8 mouse cellular contexts compared by ENCODE assay signal in the genomic region with DNA sequence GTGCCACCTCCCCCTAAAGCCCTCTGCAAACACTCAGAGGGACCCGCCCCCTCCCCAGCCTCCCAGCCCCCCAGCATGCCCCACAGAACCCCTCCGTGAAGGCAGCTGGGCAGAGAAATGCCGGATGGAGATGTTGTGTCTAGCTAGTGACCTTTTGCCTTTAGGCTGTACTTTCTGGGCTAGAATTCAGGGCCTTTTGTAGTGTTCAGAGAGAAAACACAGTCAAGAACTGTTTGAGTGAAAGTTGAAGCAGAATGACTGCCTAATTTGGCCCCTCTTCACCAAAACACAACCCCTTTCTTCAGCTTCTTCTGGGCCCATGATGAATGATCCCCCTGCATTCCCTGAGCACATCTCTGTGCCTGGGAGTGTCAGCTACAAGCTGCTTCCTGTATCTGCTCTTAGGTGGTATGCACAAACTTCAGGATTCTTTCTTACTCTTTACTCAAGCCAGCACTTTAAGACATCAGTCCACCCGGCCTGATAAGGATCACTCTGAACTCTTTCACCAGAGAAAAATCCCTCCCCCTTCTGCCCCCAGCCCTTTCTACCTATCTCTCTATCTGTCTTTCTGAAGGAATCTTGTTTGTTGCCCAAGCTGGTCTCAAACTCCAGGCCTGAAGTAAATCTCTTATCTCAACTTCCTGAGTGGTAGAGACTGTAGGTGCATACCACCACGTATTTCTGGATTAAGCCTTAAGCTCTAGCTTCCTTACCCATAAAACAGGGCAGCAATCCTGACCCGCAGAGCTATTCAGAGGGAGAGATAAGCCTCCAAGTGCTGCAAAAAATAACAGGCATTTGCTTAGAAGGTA. TPM values are rescaled to one million over a fixed set of nuclear protein-coding genes. Genes with fewer than 3 reads are reported as not detected.
DNase-seq lines count a peak whose midpoint lies in the region; ATAC-seq lines count a peak whose summit lies in the region.

No protein-coding gene starts in this region.

- ATAC-seq in kidney, embryonic 16.5 days (ENCODE audit: low FRiP score, low TSS enrichment), result peak; percentile 29; the same call in 1 of the 2 replicates
- ATAC-seq in intestine, embryonic 14.5 days (replicated peaks; ENCODE audit: low FRiP score, low TSS enrichment, low read depth), result no peak
- no peak for ATAC-seq in monocyte, adult 5-6 weeks (replicated peaks; ENCODE audit: insufficient number of reproducible peaks, low FRiP score, low TSS enrichment, poor library complexity, severe bottlenecking)

- no peaks in the 10 kb centered on the region for H3K9me3 ChIP-seq in kidney, embryonic 16.5 days (ENCODE audit: low read length)
- no peaks in the 10 kb centered on the region for H3K9me3 ChIP-seq in intestine, embryonic 14.5 days (ENCODE audit: control insufficient read depth, low read length)

- no peaks in the 10 kb centered on the region for H3K36me3 ChIP-seq in kidney, embryonic 16.5 days (ENCODE audit: insufficient read depth, low read length)
- no peaks in the 10 kb centered on the region for H3K36me3 ChIP-seq in intestine, embryonic 14.5 days (ENCODE audit: control insufficient read depth, insufficient read depth, low read length)

- H3K9ac ChIP-seq in kidney, embryonic 16.5 days (replicated peaks; ENCODE audit: low read length), result peak overlapping the region; percentile 37
- peak overlapping the region; percentile 17 for H3K9ac ChIP-seq in intestine, embryonic 14.5 days (ENCODE audit: low read length)

- H3K4me2 ChIP-seq in kidney, embryonic 16.5 days (replicated peaks; ENCODE audit: low read depth, low read length), result no peak overlapping the region
- peak overlapping the region; percentile 15; the same call in 1 of the 2 replicates for H3K4me2 ChIP-seq in intestine, embryonic 14.5 days (ENCODE audit: low read length)

- no peaks in the 10 kb centered on the region for H3K27me3 ChIP-seq in kidney, embryonic 16.5 days (ENCODE audit: insufficient read depth, low read length)
- no peaks in the 10 kb centered on the region for H3K27me3 ChIP-seq in intestine, embryonic 14.5 days (replicated peaks; ENCODE audit: control insufficient read depth, insufficient read depth, low read length)

- H3K4me1 ChIP-seq in kidney, embryonic 16.5 days (ENCODE audit: insufficient read depth, low read length), result peaks cover 63% of the 10 kb centered on the region
- peaks cover 68% of the 10 kb centered on the region for H3K4me1 ChIP-seq in intestine, embryonic 14.5 days (replicated peaks; ENCODE audit: control insufficient read depth, insufficient read depth, low read length)

- no peak for DNase-seq in kidney, adult 11 months
- DNase-seq in embryo, embryonic 11 days, result peak; percentile 80
- DNase-seq in intestine, embryonic 14.5 days (ENCODE audit: low spot score), result no peak
- DNase-seq in mesoderm, embryonic 11.5 days (ENCODE audit: low read depth, low spot score), result peak; percentile 58
- DNase-seq in cerebellum, adult 11 months, result no peak
- DNase-seq in adrenal gland, postnatal 14 days, result no peak

- 11% methylated on average over 6 of the region's 6 CpGs for WGBS in kidney, embryonic 16.5 days
- WGBS in intestine, embryonic 14.5 days, result 7% methylated on average over 6 of the region's 6 CpGs

- H3K4me3 ChIP-seq in kidney, embryonic 16.5 days (ENCODE audit: low read length), result no peak overlapping the region
- no peak overlapping the region for H3K4me3 ChIP-seq in intestine, embryonic 14.5 days (ENCODE audit: low read depth, low read length)

- peak overlapping the region; percentile 87 for H3K27ac ChIP-seq in kidney, embryonic 16.5 days (ENCODE audit: low read length)
- H3K27ac ChIP-seq in intestine, embryonic 14.5 days (ENCODE audit: low read depth), result peak overlapping the region; percentile 93

RNA-seq across cellular contexts. Expression of gene Fignl1, which starts 23.4 kb away (rescaled TPM):
- polyA plus RNA-seq in kidney, embryonic 16.5 days (2015; fragmentation: Nextera tagmentation; extraction: Ambion mirVana), result 66.9 and 69.5 TPM in 2 replicates
- 61.7 and 63.7 TPM in 2 replicates for polyA plus RNA-seq in intestine, embryonic 14.5 days (2014; fragmentation: Nextera tagmentation; extraction: Ambion mirVana)
- total RNA-seq in monocyte, adult 5-6 weeks (2017), result 1.8 to 4.7 TPM (median 4.7 TPM) in 3 replicates
- total RNA-seq in adrenal gland, postnatal 14 days (2021), result 8.0 and 9.2 TPM in 2 replicates

Comparison
In these comparisons a context has a peak if more than half of its experiments do, and no peak if none do; other contexts are left out.
1. DNase-seq: peak in embryo, embryonic 11 days (single experiment) and mesoderm, embryonic 11.5 days (single experiment); none in kidney, adult 11 months (single experiment), intestine, embryonic 14.5 days (single experiment), cerebellum, adult 11 months (single experiment) and adrenal gland, postnatal 14 days (single experiment).